9 mouse cellular contexts compared by ENCODE assay signal in genomic region chr1:20058245-20058644, GRCm38 (mm10).
DNase-seq lines count a peak whose midpoint lies in the region; ATAC-seq and TF ChIP-seq lines count a peak whose summit lies in the region.
"Had no signal": no experiment of that assay in that cellular context is flagged by ENCODE, and none has a peak within 500 bp of the region (broad histone marks: within the 10 kb centered on the region; RNA-seq: fewer than 3 reads in every experiment).

No protein-coding gene starts in this region.

- 28% methylated on average over 3 of the region's 3 CpGs for WGBS in cerebellum, adult 2 months
- 47% methylated on average over 3 of the region's 3 CpGs for WGBS in heart, embryonic 12.5 days
- 53% methylated on average over 3 of the region's 3 CpGs for WGBS in limb, embryonic 14.5 days

- no peak overlapping the region for H3K4me3 ChIP-seq in cerebellum, adult 2 months (replicated peaks; ENCODE audit: insufficient read depth, low read depth, low read length)
- no peak overlapping the region for H3K4me3 ChIP-seq in heart, embryonic 12.5 days
- no peak overlapping the region for H3K4me3 ChIP-seq in limb, embryonic 14.5 days (replicated peaks; ENCODE audit: low read length)
- H3K4me3 ChIP-seq: megakaryocyte, embryonic 14.5 days had no signal

- TF ChIP-seq CTCF in cerebellum, adult 2 months (IDR thresholded peaks at IDR 0.05; ENCODE audit: borderline replicate concordance, insufficient read depth, low read depth, low read length) = no peak

- H3K4me1 ChIP-seq in cerebellum, adult 2 months (ENCODE audit: control insufficient read depth, insufficient read depth, low read length) = no peaks in the 10 kb centered on the region
- no peaks in the 10 kb centered on the region for H3K4me1 ChIP-seq in heart, embryonic 12.5 days (replicated peaks)
- H3K4me1 ChIP-seq in limb, embryonic 14.5 days (ENCODE audit: control insufficient read depth, insufficient read depth, low read length) = no peaks in the 10 kb centered on the region
- H3K4me1 ChIP-seq: megakaryocyte, embryonic 14.5 days had no signal

- ATAC-seq in heart, embryonic 12.5 days (ENCODE audit: insufficient number of reproducible peaks, low FRiP score) = peak; percentile 68; the same call in 1 of the 2 replicates
- peak; percentile 65 for ATAC-seq in limb, embryonic 14.5 days (ENCODE audit: low FRiP score, low read depth)
- ATAC-seq in activated CD4-positive, CD25-positive, alpha-beta regulatory T cell, adult 4 months = no peak

- TF ChIP-seq POLR2A in cerebellum, adult 2 months (IDR thresholded peaks at IDR 0.05; ENCODE audit: borderline replicate concordance, insufficient read depth, low read length) = no peak
- no peak for TF ChIP-seq POLR2A in limb, embryonic 14.5 days (IDR thresholded peaks at IDR 0.05; ENCODE audit: borderline replicate concordance, extremely low read depth, insufficient read depth, insufficient read length)

- H3K36me3 ChIP-seq in heart, embryonic 12.5 days = no peaks in the 10 kb centered on the region
- no peaks in the 10 kb centered on the region for H3K36me3 ChIP-seq in limb, embryonic 14.5 days (ENCODE audit: control insufficient read depth, insufficient read depth, low read length)

- no peaks in the 10 kb centered on the region for H3K27me3 ChIP-seq in cerebellum, adult 2 months (ENCODE audit: control insufficient read depth, insufficient read depth, low read length)
- no peaks in the 10 kb centered on the region for H3K27me3 ChIP-seq in heart, embryonic 12.5 days (replicated peaks)
- H3K27me3 ChIP-seq in limb, embryonic 14.5 days (ENCODE audit: control insufficient read depth, insufficient read depth, low read length) = no peaks in the 10 kb centered on the region
- H3K27me3 ChIP-seq: megakaryocyte, embryonic 14.5 days had no signal

- H3K4me2 ChIP-seq in heart, embryonic 12.5 days = no peak overlapping the region
- no peak overlapping the region for H3K4me2 ChIP-seq in limb, embryonic 14.5 days (replicated peaks; ENCODE audit: low read depth, low read length, severe bottlenecking)

- H3K9me3 ChIP-seq in heart, embryonic 12.5 days (replicated peaks) = no peaks in the 10 kb centered on the region
- no peaks in the 10 kb centered on the region for H3K9me3 ChIP-seq in limb, embryonic 14.5 days (ENCODE audit: control insufficient read depth, low read length)
- H3K9me3 ChIP-seq: megakaryocyte, embryonic 14.5 days had no signal

- H3K9ac ChIP-seq in heart, embryonic 12.5 days = no peak overlapping the region
- no peak overlapping the region for H3K9ac ChIP-seq in limb, embryonic 14.5 days (ENCODE audit: low read depth, low read length, severe bottlenecking)

- peak; percentile 10 to 23 for DNase-seq in cerebellum, adult 2 months
- no peak for DNase-seq in cerebellum, adult 9-10 months
- peak; percentile 1 for DNase-seq in ovary, adult 18-20 months (ENCODE audit: low spot score)
- no peak for DNase-seq in ovary, postnatal 10 days (ENCODE audit: low spot score)
- DNase-seq in limb, embryonic 14.5 days (ENCODE audit: low spot score) = peak; percentile 32
- no peak for DNase-seq in thymus, postnatal 36 days

- no peak overlapping the region for H3K27ac ChIP-seq in cerebellum, adult 2 months (ENCODE audit: insufficient read depth, low read length)
- no peak overlapping the region for H3K27ac ChIP-seq in heart, embryonic 12.5 days (ENCODE audit: poor library complexity, severe bottlenecking)
- H3K27ac ChIP-seq in limb, embryonic 14.5 days (replicated peaks; ENCODE audit: low read depth, low read length) = no peak overlapping the region

Comparison
In these comparisons a context has a peak if more than half of its experiments do, and no peak if none do; other contexts are left out.
1. DNase-seq: peak in cerebellum, adult 2 months (2 of 2), ovary, adult 18-20 months (single experiment) and limb, embryonic 14.5 days (single experiment); none in cerebellum, adult 9-10 months (single experiment), ovary, postnatal 10 days (single experiment) and thymus, postnatal 36 days (0 of 2).